In genomic region chr15:94252962-94253712, GRCm38 (mm10) we compare ENCODE assay signal across 10 mouse cellular contexts.
DNase-seq lines count a peak whose midpoint lies in the region; ATAC-seq and TF ChIP-seq lines count a peak whose summit lies in the region.
"Had no signal": no experiment of that assay in that cellular context is flagged by ENCODE, and none has a peak within 500 bp of the region (broad histone marks: within the 10 kb centered on the region; RNA-seq: fewer than 3 reads in every experiment).

No protein-coding gene starts in this region.

- no peaks in the 10 kb centered on the region for H3K4me1 ChIP-seq in ES-E14 (ENCODE audit: control insufficient read depth in 2 of 2, insufficient read depth in 2 of 2, low read length in 2 of 2, poor library complexity in 1 of 2)
- H3K4me1 ChIP-seq in lung, postnatal 0 days (ENCODE audit: insufficient read depth, low read depth, low read length), result 0 out of 2 replicates have a peak, but pooled peaks cover 4% of the 10 kb centered on the region

- in situ Hi-C loops in ES-E14 (cut with MboI; ENCODE audit: low sequenced_read_pairs in 2 of 2, unreplicated experiment in 2 of 2), result no loop called here

- H3K9ac ChIP-seq in ES-E14 (ENCODE audit: insufficient read depth, low read depth, low read length, poor library complexity, severe bottlenecking), result no peak overlapping the region
- H3K9ac ChIP-seq in lung, postnatal 0 days (replicated peaks; ENCODE audit: low read depth), result no peak overlapping the region
- H3K9ac ChIP-seq: limb, embryonic 15.5 days; neural tube, embryonic 13.5 days had no signal

- H3K36me3 ChIP-seq in ES-E14 (ENCODE audit: control insufficient read depth, insufficient read depth, low read length, poor library complexity, severe bottlenecking), result no peaks in the 10 kb centered on the region
- H3K36me3 ChIP-seq in lung, postnatal 0 days (ENCODE audit: insufficient read depth, low read length), result no peaks in the 10 kb centered on the region
- H3K36me3 ChIP-seq: limb, embryonic 15.5 days; neural tube, embryonic 13.5 days had no signal

- DNase-seq in layer of hippocampus, adult 2 months (ENCODE audit: low spot score in 2 of 2), result peak in 1 of 2 experiments; percentile 35
- no peak for DNase-seq in layer of hippocampus, adult 9-10 months (ENCODE audit: low spot score)
- DNase-seq in ES-E14 (ENCODE audit: low read depth, low spot score), result peak; percentile 13
- peak; percentile 74 for DNase-seq in brain, adult 2 months (ENCODE audit: low read depth, low spot score)
- peak; percentile 62 for DNase-seq in lung, postnatal 0 days (ENCODE audit: low spot score)
- DNase-seq in urinary bladder, adult 2 months (ENCODE audit: low spot score), result no peak
- no peak for DNase-seq in Muller cell, postnatal 12 days (ENCODE audit: inconsistent ontology term)

- no peaks in the 10 kb centered on the region for H3K27me3 ChIP-seq in lung, postnatal 0 days (replicated peaks; ENCODE audit: insufficient read depth, low read length)
- H3K27me3 ChIP-seq: limb, embryonic 15.5 days; neural tube, embryonic 13.5 days had no signal

- no peak for ATAC-seq in lung, postnatal 0 days
- ATAC-seq in cerebellum, adult (ENCODE audit: insufficient number of reproducible peaks, low FRiP score, low TSS enrichment), result no peak

- TF ChIP-seq CTCF in layer of hippocampus, adult 2 months (conservative IDR thresholded peaks at IDR 0.05), result peak; percentile 78
- TF ChIP-seq CTCF in lung, postnatal 0 days (IDR thresholded peaks at IDR 0.05), result peak; percentile 62

- TF ChIP-seq EP300 in lung, postnatal 0 days (IDR thresholded peaks at IDR 0.05), result no peak

- no peak overlapping the region for H3K4me3 ChIP-seq in layer of hippocampus, adult 2 months
- H3K4me3 ChIP-seq in ES-E14 (ENCODE audit: insufficient read depth in 1 of 2, low read depth in 1 of 2, low read length in 2 of 2, poor library complexity in 1 of 2, severe bottlenecking in 1 of 2), result no peak overlapping the region
- H3K4me3 ChIP-seq in lung, postnatal 0 days (ENCODE audit: low read depth, low read length), result no peak overlapping the region
- H3K4me3 ChIP-seq: limb, embryonic 15.5 days; neural tube, embryonic 13.5 days had no signal

- no peak overlapping the region for H3K4me2 ChIP-seq in lung, postnatal 0 days (replicated peaks; ENCODE audit: low read depth, low read length)
- H3K4me2 ChIP-seq: limb, embryonic 15.5 days; neural tube, embryonic 13.5 days had no signal

- 46% methylated on average over 13 of the region's 13 CpGs for WGBS in lung, postnatal 0 days

- no peaks in the 10 kb centered on the region for H3K9me3 ChIP-seq in ES-E14 (ENCODE audit: control insufficient read depth, insufficient read depth, low read depth, low read length)
- H3K9me3 ChIP-seq in lung, postnatal 0 days (ENCODE audit: low read length), result no peaks in the 10 kb centered on the region
- H3K9me3 ChIP-seq: limb, embryonic 15.5 days; neural tube, embryonic 13.5 days had no signal

- no peak overlapping the region for H3K27ac ChIP-seq in layer of hippocampus, adult 2 months
- no peak overlapping the region for H3K27ac ChIP-seq in ES-E14 (ENCODE audit: insufficient read depth, low read depth, low read length, poor library complexity, severe bottlenecking)
- no peak overlapping the region for H3K27ac ChIP-seq in lung, postnatal 0 days (ENCODE audit: low read length)
- H3K27ac ChIP-seq: limb, embryonic 15.5 days; neural tube, embryonic 13.5 days had no signal

TF ChIP-seq in ES-E14, 5 proteins besides CTCF, POLR2A, EP300 and RAD21:
- TF ChIP-seq CHD2 (IDR thresholded peaks at IDR 0.05; ENCODE audit: low read depth, low read length) (no peak), MAFK (IDR thresholded peaks at IDR 0.05; ENCODE audit: insufficient read depth, low read depth, low read length) (no peak), ZC3H11A (IDR thresholded peaks at IDR 0.05; ENCODE audit: borderline replicate concordance, low read depth, low read length) (no peak), ZNF384 (IDR thresholded peaks at IDR 0.05; ENCODE audit: low read depth, low read length) (no peak), HCFC1 (IDR thresholded peaks at IDR 0.05; ENCODE audit: borderline replicate concordance, insufficient read depth, low read length) (no peak)

Comparison
In these comparisons a context has a peak if more than half of its experiments do, and no peak if none do; other contexts are left out.
1. DNase-seq: peak in ES-E14 (single experiment), brain, adult 2 months (single experiment) and lung, postnatal 0 days (single experiment); none in layer of hippocampus, adult 9-10 months (single experiment), urinary bladder, adult 2 months (single experiment) and Muller cell, postnatal 12 days (single experiment).